Mouse (Mus musculus) forebrain, postnatal 0 days (tissue): ENCODE results near the gene Spaca7. TPM values are rescaled to one million over a fixed set of nuclear protein-coding genes. Genes with fewer than 3 reads are reported as not detected.

Experiments
- ATAC-seq: fragments of 200-750 bp; cut with Nextera tagmentation; 2 replicates; pipeline ENCODE4 v1.8.0; 2017; ENCODE audit warnings: mild to moderate bottlenecking, moderate library complexity
- DNase-seq: peaks from one replicate; pipeline ENCODE4 v3.0.0-alpha.2; 2015
- H3K27ac ChIP-seq: fragments of 300-500 bp; sonication (generic); 2 replicates; pipeline ENCODE4 v1.5.1; 2014; ENCODE audit warnings: low read depth, mild to moderate bottlenecking, antibody characterized with exemption, low read length, moderate library complexity, mixed read lengths
- H3K27me3 ChIP-seq: fragments of 300-500 bp; sonication (generic); 2 replicates; pipeline ENCODE4 v1.6.1; 2014; ENCODE audit warnings: mild to moderate bottlenecking, low read length, mixed read lengths; ENCODE audit not compliant: insufficient read depth
- H3K36me3 ChIP-seq: fragments of 300-500 bp; sonication (generic); 2 replicates; pipeline ENCODE4 v1.6.1; 2014; ENCODE audit warnings: mild to moderate bottlenecking, moderate library complexity; ENCODE audit not compliant: insufficient read depth
- H3K4me1 ChIP-seq: fragments of 300-500 bp; sonication (generic); 2 replicates; pipeline ENCODE4 v1.6.1; 2014; ENCODE audit warnings: antibody characterized with exemption; ENCODE audit not compliant: insufficient read depth
- H3K4me2 ChIP-seq: fragments of 300-500 bp; sonication (generic); 2 replicates; pipeline ENCODE4 v1.6.1; 2014; ENCODE audit warnings: low read depth, mild to moderate bottlenecking, moderate library complexity
- H3K4me3 ChIP-seq: fragments of 300-500 bp; sonication (generic); 2 replicates; pipeline ENCODE4 v1.5.1; 2014; ENCODE audit warnings: low read depth, low read length, mixed read lengths
- H3K9ac ChIP-seq: fragments of 300-500 bp; sonication (generic); 2 replicates; pipeline ENCODE4 v1.6.1; 2014; ENCODE audit warnings: mild to moderate bottlenecking
- H3K9me3 ChIP-seq: fragments of 300-500 bp; sonication (generic); 2 replicates; pipeline ENCODE4 v1.6.1; 2016; ENCODE audit warnings: low read length
- CTCF ChIP-seq: sonication (generic); IDR thresholded peaks from 2 replicates; pipeline ENCODE4 v1.5.1; 2016; ENCODE audit warnings: antibody characterized with exemption, control low read depth, low read depth
- whole genome bisulfite sequencing: fragments of 180-500 bp; shearing (Covaris S2); extraction: QIAGEN DNeasy Blood & Tissue Kit; methylation state at CpG from one replicate; pipeline ENCODE4 v1.1.7; 2014; 5-methylcytosine and 5-hydroxymethylcytosine counted together
- polyA plus RNA-seq: library from polyadenylated mRNA; unstranded; fragments of >200 nt; fragmentation: Nextera tagmentation; extraction: Ambion mirVana; gene quantifications from 2 replicates; pipeline ENCODE4 v1.2.1, GENCODE M21; 2015
- total RNA-seq: library from RNA; depleted of rRNA; stranded (reverse); fragments of >200 nt; gene quantifications from 2 replicates; pipeline ENCODE4 v1.2.3, GENCODE M21; 2014

Gene Spaca7
- total and polyA plus RNA-seq, 2 experiments from 2014 or later = not detected

DNA sequence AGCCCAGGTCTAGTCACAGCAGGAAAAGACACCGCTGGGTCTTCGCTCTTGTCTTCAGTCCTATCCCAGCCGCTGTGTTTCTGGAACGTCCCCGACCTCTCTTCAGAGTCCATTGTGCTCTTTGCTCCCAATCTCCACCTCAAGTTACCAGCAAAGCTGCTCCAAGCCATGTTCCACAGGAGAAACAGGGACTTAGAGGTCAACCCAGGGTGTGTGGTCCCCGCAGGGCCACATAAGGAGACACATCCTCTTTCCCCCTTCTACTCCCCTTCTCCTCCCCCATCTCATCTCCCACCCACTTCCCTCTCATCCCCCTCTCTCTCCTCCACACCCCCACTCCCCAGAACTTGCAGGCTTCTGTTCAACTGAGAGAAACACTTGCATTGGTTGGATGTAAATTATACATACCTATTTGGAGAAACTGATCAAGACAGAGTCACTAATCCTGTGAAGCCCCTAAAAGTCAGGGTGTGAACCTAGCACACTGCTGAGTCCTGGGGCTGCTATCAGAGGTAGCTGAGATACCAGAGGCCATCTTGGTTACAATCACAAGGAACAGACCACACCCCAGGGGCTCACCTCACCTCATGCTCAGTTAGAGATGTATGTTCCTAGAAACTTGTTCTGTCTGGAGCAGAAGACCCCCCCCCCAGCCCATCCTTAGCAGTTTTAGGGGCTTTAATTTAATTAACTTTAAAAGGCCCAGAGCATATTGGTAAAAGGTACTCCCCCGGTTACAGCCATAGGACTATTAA, 25.2 kb upstream of the Spaca7 start:
- no peak for DNase-seq
- no peak overlapping the region for H3K9ac ChIP-seq

DNA sequence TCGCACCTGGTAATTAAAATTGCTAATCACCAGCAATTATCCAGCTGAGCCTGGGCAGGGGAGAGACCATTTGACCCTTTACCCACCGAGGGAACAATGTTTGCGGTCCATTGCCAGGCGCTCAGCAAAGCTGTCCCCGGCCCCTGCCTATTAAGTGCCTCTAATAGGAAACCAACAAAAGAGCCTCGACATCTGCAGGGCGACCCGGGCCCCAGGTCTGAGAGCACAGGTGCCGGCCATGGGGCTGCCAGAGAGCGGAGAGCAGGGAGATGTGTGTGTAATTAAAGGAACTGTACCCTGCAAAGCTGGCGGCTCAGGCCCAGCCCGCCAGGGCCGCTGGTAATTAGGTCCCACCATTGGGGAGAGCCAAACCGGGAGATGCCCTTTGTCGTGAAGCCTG, 24.6 kb upstream of the Spaca7 start:
- Histone ChIP-seq H3K9me3 (no peaks in the 10 kb centered on the region), H3K4me3 (no peak overlapping the region), H3K9ac (no peak overlapping the region), H3K27ac (no peak overlapping the region), H3K36me3 (no peaks in the 10 kb centered on the region), H3K4me1 (no peaks in the 10 kb centered on the region), H3K27me3 (no peaks in the 10 kb centered on the region; the same call in 1 of the 2 replicates), H3K4me2 (no peak overlapping the region)
- WGBS = 6% methylated on average over 15 of the region's 15 CpGs
- TF ChIP-seq CTCF = no peak
- peak; percentile 60 for ATAC-seq
- peak; percentile 35 for DNase-seq

More for the DNA sequence above, 25.2 kb upstream of the Spaca7 start:
- H3K27ac ChIP-seq = no peak overlapping the region
- no peaks in the 10 kb centered on the region for H3K4me1 ChIP-seq
- H3K9me3 ChIP-seq = no peaks in the 10 kb centered on the region
- ATAC-seq = no peak
- TF ChIP-seq CTCF = no peak
- H3K4me3 ChIP-seq = no peak overlapping the region
- H3K4me2 ChIP-seq = no peak overlapping the region
- H3K36me3 ChIP-seq = no peaks in the 10 kb centered on the region
- 43% methylated on average over 7 of the region's 7 CpGs for WGBS
- H3K27me3 ChIP-seq = no peaks in the 10 kb centered on the region; the same call in 1 of the 2 replicates

DNA sequence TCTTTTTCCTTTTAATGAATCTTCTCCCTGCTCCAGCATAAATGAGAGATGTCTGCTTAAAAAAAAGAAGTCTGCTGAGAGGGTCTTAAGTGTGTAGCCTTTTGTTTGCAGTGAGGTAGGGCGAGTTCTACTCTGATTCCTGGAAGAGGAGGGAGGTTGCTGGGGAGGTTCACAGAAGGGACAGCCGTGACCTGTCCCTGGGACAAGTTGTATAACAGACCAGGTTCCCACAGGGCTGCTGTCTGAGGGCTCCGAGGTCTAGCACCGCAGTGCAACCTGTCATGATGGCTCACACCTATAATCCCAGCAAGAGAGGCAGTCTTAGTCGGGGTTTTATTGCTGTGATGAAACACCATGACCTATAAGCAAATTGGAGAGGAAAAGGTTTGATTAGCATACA, 24.1 kb upstream of the Spaca7 start:
- Histone ChIP-seq H3K27me3 (no peaks in the 10 kb centered on the region; the same call in 1 of the 2 replicates), H3K27ac (no peak overlapping the region), H3K9me3 (no peaks in the 10 kb centered on the region), H3K4me3 (no peak overlapping the region), H3K4me2 (no peak overlapping the region), H3K36me3 (no peaks in the 10 kb centered on the region), H3K9ac (no peak overlapping the region), H3K4me1 (no peaks in the 10 kb centered on the region)
- TF ChIP-seq CTCF = no peak
- WGBS = 16% methylated on average over 5 of the region's 5 CpGs
- ATAC-seq (no peak), DNase-seq (no peak)

DNA sequence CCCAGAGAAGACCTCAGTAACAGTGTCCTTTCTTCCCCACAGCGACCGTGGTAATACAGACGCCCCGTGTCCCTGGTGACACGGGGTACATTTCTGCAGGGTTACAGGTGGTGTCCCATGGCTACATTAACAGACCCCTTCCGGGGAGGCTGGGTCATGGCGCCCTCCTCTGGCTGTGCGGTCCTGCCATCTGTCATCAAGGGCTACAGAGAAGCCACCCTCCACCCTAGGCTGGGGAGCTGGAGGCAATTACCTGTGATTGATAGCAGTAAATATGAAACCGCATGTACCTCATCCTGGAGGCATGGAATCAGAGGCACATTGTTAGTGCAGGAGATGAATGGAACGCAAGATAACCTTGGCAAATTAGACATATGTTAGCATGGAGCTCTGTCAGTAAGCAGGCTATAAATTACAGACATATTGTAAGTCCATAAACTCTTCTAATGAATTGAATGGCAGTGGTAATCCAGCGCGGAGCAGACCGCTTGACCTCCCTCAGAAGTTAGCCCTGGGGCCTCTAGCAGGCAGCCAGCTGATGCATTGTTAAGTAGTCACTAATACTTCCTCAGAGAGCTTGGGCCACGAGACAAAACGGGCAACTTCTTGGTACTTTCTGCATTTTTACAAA, 17.2 kb upstream of the Spaca7 start:
- H3K4me1 ChIP-seq = no peaks in the 10 kb centered on the region
- no peaks in the 10 kb centered on the region for H3K36me3 ChIP-seq
- H3K4me2 ChIP-seq = no peak overlapping the region
- H3K4me3 ChIP-seq = no peak overlapping the region
- H3K9me3 ChIP-seq = no peaks in the 10 kb centered on the region
- no peaks in the 10 kb centered on the region for H3K27me3 ChIP-seq
- DNase-seq (no peak), ATAC-seq (no peak; the same call in 1 of the 2 replicates)
- 0 out of 2 replicates have a peak, but pooled peaks have one; percentile 34 for TF ChIP-seq CTCF
- H3K9ac ChIP-seq = no peak overlapping the region
- WGBS = 49% methylated on average over 15 of the region's 15 CpGs
- no peak overlapping the region for H3K27ac ChIP-seq

DNA sequence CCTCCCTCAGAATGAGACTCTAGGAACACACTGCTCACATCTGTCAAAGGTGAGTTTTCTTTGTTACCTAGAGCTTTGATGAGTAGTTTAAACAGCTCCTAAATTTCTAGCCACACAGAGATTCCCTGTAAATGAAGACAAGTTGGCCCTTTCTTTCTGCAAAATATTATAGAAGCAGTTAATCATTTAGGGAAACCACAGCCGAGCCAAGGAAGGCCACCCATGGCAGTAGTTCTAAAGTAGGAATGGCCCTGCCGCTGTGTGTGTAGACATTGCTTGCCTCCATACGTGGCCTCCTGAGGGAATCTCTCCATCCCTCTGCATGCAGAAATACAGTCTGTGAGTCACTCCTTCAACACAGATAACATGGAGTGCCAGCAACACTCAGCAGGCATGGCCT, 14.0 kb upstream of the Spaca7 start:
- Histone ChIP-seq H3K36me3 (no peaks in the 10 kb centered on the region), H3K9me3 (no peaks in the 10 kb centered on the region), H3K27ac (no peak overlapping the region), H3K4me1 (no peaks in the 10 kb centered on the region), H3K4me3 (no peak overlapping the region), H3K27me3 (no peaks in the 10 kb centered on the region), H3K4me2 (no peak overlapping the region), H3K9ac (no peak overlapping the region)
- WGBS = 83% methylated on average over 3 of the region's 3 CpGs
- TF ChIP-seq CTCF = no peak
- DNase-seq = no peak
- ATAC-seq = no peak

DNA sequence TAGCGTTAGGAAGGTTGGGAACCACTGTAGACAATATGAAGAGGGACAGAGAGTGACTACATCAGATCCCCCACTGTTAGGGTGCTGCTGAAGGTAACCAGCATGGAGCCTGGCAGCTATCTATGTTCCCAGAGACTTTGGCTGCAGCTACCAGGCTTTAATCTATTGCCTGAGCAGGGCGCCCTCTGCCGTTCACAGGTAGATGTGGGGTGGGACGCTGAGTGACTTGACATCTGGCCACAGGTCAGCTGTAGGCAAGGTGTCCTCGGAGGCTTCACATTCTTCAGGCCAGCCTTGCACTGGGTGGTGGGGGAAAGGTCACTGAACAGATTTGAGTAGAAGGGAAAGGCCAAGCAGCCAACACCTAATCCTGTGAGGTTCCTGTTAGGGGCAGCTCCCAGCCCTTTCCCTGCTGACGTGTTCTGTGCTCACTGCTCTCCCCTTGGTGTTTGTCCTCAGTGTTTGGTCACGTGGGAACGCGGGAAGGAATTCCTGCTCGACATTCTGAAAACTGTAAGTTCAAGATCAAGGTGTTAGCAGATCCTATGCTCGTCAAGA, 11.3 kb upstream of the Spaca7 start:
- H3K9ac ChIP-seq = no peak overlapping the region
- no peak for ATAC-seq
- H3K9me3 ChIP-seq = no peaks in the 10 kb centered on the region
- H3K36me3 ChIP-seq = no peaks in the 10 kb centered on the region
- no peak overlapping the region for H3K27ac ChIP-seq
- TF ChIP-seq CTCF = peak; percentile 84
- WGBS = 26% methylated on average over 11 of the region's 11 CpGs
- H3K27me3 ChIP-seq = no peaks in the 10 kb centered on the region
- H3K4me1 ChIP-seq = no peaks in the 10 kb centered on the region
- H3K4me2 ChIP-seq = no peak overlapping the region
- no peak overlapping the region for H3K4me3 ChIP-seq
- peak; percentile 72 for DNase-seq

DNA sequence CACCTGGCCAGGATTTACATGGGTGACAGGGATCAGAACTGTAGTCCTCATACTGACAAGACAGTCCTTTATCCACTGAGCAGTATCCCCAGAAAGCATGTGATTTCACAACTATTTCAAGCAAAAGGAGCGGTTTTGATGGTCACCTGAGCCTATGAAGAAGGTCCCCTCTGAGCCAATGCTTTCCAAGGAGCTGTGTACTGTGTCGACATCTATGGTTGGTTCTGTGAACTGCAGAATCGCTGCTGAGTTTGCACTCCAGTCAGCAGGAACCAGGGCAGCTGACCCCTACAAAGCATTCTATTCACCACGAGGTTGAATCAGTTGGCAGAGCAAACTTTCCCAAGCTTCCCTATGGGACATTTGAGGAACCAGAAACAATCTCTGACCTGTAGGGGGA, 8.5 kb upstream of the Spaca7 start:
- Histone ChIP-seq H3K27ac (no peak overlapping the region), H3K9me3 (no peaks in the 10 kb centered on the region), H3K4me1 (no peaks in the 10 kb centered on the region), H3K4me3 (no peak overlapping the region), H3K36me3 (no peaks in the 10 kb centered on the region), H3K9ac (no peak overlapping the region), H3K27me3 (no peaks in the 10 kb centered on the region), H3K4me2 (no peak overlapping the region)
- WGBS = 3% methylated on average over 4 of the region's 4 CpGs
- TF ChIP-seq CTCF = peak; percentile 98
- DNase-seq = peak; percentile 86
- ATAC-seq = peak; percentile 84
